Comparison of ENCODE assay signal across 10 mouse cellular contexts in genomic region chr1:193625101-193625956, GRCm38 (mm10).
A peak's percentile ranks its signal among the peaks of the same experiment; 100 is the strongest.
DNase-seq lines count a peak whose midpoint lies in the region; ATAC-seq lines count a peak whose summit lies in the region.
"Had no signal": no experiment of that assay in that cellular context is flagged by ENCODE, and none has a peak within 500 bp of the region (broad histone marks: within the 10 kb centered on the region; RNA-seq: fewer than 3 reads in every experiment).

No protein-coding gene starts in this region.

- H3K4me1 ChIP-seq in kidney, embryonic 15.5 days, result no peaks in the 10 kb centered on the region
- peaks cover 11% of the 10 kb centered on the region; the same call in 1 of the 2 replicates for H3K4me1 ChIP-seq in hindbrain, embryonic 14.5 days (replicated peaks; ENCODE audit: control insufficient read depth, insufficient read depth, low read length)
- H3K4me1 ChIP-seq: embryonic facial prominence, embryonic 13.5 days had no signal

- no peaks in the 10 kb centered on the region for H3K36me3 ChIP-seq in kidney, embryonic 15.5 days
- H3K36me3 ChIP-seq in hindbrain, embryonic 14.5 days (replicated peaks; ENCODE audit: control insufficient read depth, insufficient read depth), result no peaks in the 10 kb centered on the region
- H3K36me3 ChIP-seq: embryonic facial prominence, embryonic 13.5 days; midbrain, embryonic 12.5 days had no signal

- H3K9ac ChIP-seq in kidney, embryonic 15.5 days, result no peak overlapping the region
- no peak overlapping the region for H3K9ac ChIP-seq in hindbrain, embryonic 14.5 days
- H3K9ac ChIP-seq: embryonic facial prominence, embryonic 13.5 days; midbrain, embryonic 12.5 days had no signal

- 0 out of 2 replicates have a peak, but pooled peaks have one; percentile 49 for ATAC-seq in kidney, embryonic 15.5 days (replicated peaks; ENCODE audit: low FRiP score)
- no peak for ATAC-seq in hindbrain, embryonic 14.5 days (ENCODE audit: low FRiP score)

- no peak overlapping the region for H3K4me3 ChIP-seq in kidney, embryonic 15.5 days (replicated peaks)
- no peak overlapping the region for H3K4me3 ChIP-seq in hindbrain, embryonic 14.5 days (replicated peaks; ENCODE audit: low read length)
- H3K4me3 ChIP-seq: embryonic facial prominence, embryonic 13.5 days; midbrain, embryonic 12.5 days had no signal

- no peak overlapping the region for H3K27ac ChIP-seq in kidney, embryonic 15.5 days
- no peak overlapping the region for H3K27ac ChIP-seq in hindbrain, embryonic 14.5 days
- H3K27ac ChIP-seq: embryonic facial prominence, embryonic 13.5 days; midbrain, embryonic 12.5 days had no signal

- peak; percentile 2 to 11 for DNase-seq in cerebellum, adult 18-20 months
- DNase-seq in cerebellum, adult 11-12 months, result no peak
- peak; percentile 86 for DNase-seq in NIH3T3 (ENCODE audit: low read depth)
- DNase-seq in embryo, embryonic 11 days, result peak; percentile 37
- no peak for DNase-seq in spleen, adult 18-20 months
- DNase-seq in hindbrain, embryonic 14.5 days (ENCODE audit: low spot score), result no peak
- no peak for DNase-seq in thymus, adult 18-20 months

- H3K27me3 ChIP-seq in kidney, embryonic 15.5 days, result no peaks in the 10 kb centered on the region; the same call in 1 of the 2 replicates
- H3K27me3 ChIP-seq in hindbrain, embryonic 14.5 days (ENCODE audit: control insufficient read depth, insufficient read depth, low read length), result no peaks in the 10 kb centered on the region
- H3K27me3 ChIP-seq: embryonic facial prominence, embryonic 13.5 days; midbrain, embryonic 12.5 days had no signal

- H3K4me2 ChIP-seq in kidney, embryonic 15.5 days, result no peak overlapping the region
- H3K4me2 ChIP-seq in hindbrain, embryonic 14.5 days (replicated peaks), result no peak overlapping the region
- H3K4me2 ChIP-seq: embryonic facial prominence, embryonic 13.5 days; midbrain, embryonic 12.5 days had no signal

- 16% methylated on average over 9 of the region's 9 CpGs for WGBS in kidney, embryonic 15.5 days
- WGBS in hindbrain, embryonic 14.5 days, result 39% methylated on average over 9 of the region's 9 CpGs

- H3K9me3 ChIP-seq in kidney, embryonic 15.5 days (replicated peaks), result no peaks in the 10 kb centered on the region
- no peaks in the 10 kb centered on the region for H3K9me3 ChIP-seq in hindbrain, embryonic 14.5 days (ENCODE audit: control insufficient read depth, low read length)
- H3K9me3 ChIP-seq: embryonic facial prominence, embryonic 13.5 days; midbrain, embryonic 12.5 days had no signal

Comparison
In these comparisons a context has a peak if more than half of its experiments do, and no peak if none do; other contexts are left out.
1. DNase-seq: peak in cerebellum, adult 18-20 months (2 of 2), NIH3T3 (single experiment) and embryo, embryonic 11 days (single experiment); none in cerebellum, adult 11-12 months (single experiment), spleen, adult 18-20 months (0 of 2), hindbrain, embryonic 14.5 days (single experiment) and thymus, adult 18-20 months (0 of 2).